Comparison of ENCODE assay signal across 8 mouse cellular contexts in the genomic region with DNA sequence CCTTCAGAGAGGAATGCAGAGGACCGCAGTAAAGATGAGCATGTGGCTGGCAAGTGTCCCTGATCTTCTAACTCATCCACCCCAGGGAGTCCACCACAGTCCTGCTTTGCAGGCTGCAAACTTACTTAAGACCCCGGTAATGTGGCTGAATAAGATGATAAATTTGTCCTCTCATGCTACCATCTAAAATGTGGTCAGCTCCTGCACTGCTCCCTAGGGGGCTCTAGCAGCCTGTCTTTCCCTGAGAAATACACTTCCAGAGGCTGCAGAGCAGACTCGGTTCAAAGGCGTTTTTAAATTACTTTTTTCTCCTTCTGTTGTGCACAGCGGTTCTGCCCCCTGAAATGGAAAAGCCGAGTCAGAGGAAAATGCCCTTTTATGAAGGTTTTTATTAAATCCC. TPM values are rescaled to one million over a fixed set of nuclear protein-coding genes. Genes with fewer than 3 reads are reported as not detected.
DNase-seq lines count a peak whose midpoint lies in the region; ATAC-seq and TF ChIP-seq lines count a peak whose summit lies in the region.

No protein-coding gene starts in this region.

- WGBS in heart, embryonic 14.5 days = 26% methylated on average over 6 of the region's 6 CpGs
- WGBS in heart, embryonic 11.5 days (ENCODE audit: insufficient replicate concordance) = 35% methylated on average over 6 of the region's 6 CpGs
- WGBS in limb, embryonic 14.5 days = 7% methylated on average over 6 of the region's 6 CpGs
- 16% methylated on average over 6 of the region's 6 CpGs for WGBS in stomach, embryonic 14.5 days

- H3K4me3 ChIP-seq in heart, embryonic 14.5 days (ENCODE audit: control insufficient read depth in 1 of 2, insufficient read depth in 1 of 2, low read depth in 1 of 2, low read length in 2 of 2) = no peak overlapping the region
- H3K4me3 ChIP-seq in heart, embryonic 11.5 days (ENCODE audit: low read depth, low read length) = no peak overlapping the region
- H3K4me3 ChIP-seq in limb, embryonic 14.5 days (replicated peaks; ENCODE audit: low read length) = no peak overlapping the region
- no peak overlapping the region for H3K4me3 ChIP-seq in stomach, embryonic 14.5 days (ENCODE audit: low read depth, low read length)

- H3K4me2 ChIP-seq in heart, embryonic 14.5 days (ENCODE audit: low read length) = 0 out of 2 replicates have a peak overlapping the region, but pooled peaks have one; percentile 3
- H3K4me2 ChIP-seq in heart, embryonic 11.5 days = no peak overlapping the region
- H3K4me2 ChIP-seq in limb, embryonic 14.5 days (replicated peaks; ENCODE audit: low read depth, low read length, severe bottlenecking) = no peak overlapping the region
- H3K4me2 ChIP-seq in stomach, embryonic 14.5 days (replicated peaks; ENCODE audit: low read depth, low read length) = no peak overlapping the region

- peaks cover 6 to 11% of the 10 kb centered on the region in 2 experiments for H3K4me1 ChIP-seq in heart, embryonic 14.5 days (ENCODE audit: control insufficient read depth in 2 of 2, insufficient read depth in 2 of 2, low read length in 2 of 2)
- H3K4me1 ChIP-seq in heart, embryonic 11.5 days (ENCODE audit: control insufficient read depth, insufficient read depth, low read length) = 0 out of 2 replicates have a peak, but pooled peaks cover 4% of the 10 kb centered on the region
- peaks cover 8% of the 10 kb centered on the region; the same call in 1 of the 2 replicates for H3K4me1 ChIP-seq in limb, embryonic 14.5 days (ENCODE audit: control insufficient read depth, insufficient read depth, low read length)
- 0 out of 2 replicates have a peak, but pooled peaks cover 5% of the 10 kb centered on the region for H3K4me1 ChIP-seq in stomach, embryonic 14.5 days (ENCODE audit: control insufficient read depth, insufficient read depth, low read length)

- TF ChIP-seq POLR2A in limb, embryonic 14.5 days (IDR thresholded peaks at IDR 0.05; ENCODE audit: borderline replicate concordance, extremely low read depth, insufficient read depth, insufficient read length) = no peak

- H3K9ac ChIP-seq in heart, embryonic 14.5 days (ENCODE audit: low read length) = no peak overlapping the region
- no peak overlapping the region for H3K9ac ChIP-seq in heart, embryonic 11.5 days (ENCODE audit: low read depth, low read length)
- no peak overlapping the region; the same call in 1 of the 2 replicates for H3K9ac ChIP-seq in limb, embryonic 14.5 days (ENCODE audit: low read depth, low read length, severe bottlenecking)
- no peak overlapping the region for H3K9ac ChIP-seq in stomach, embryonic 14.5 days (replicated peaks; ENCODE audit: low read depth, low read length)

- DNase-seq in right cerebral cortex, adult 18-20 months = peak; percentile 62
- no peak for DNase-seq in right cerebral cortex, postnatal 14 days
- DNase-seq in limb, embryonic 14.5 days (ENCODE audit: low spot score) = peak; percentile 73
- no peak for DNase-seq in cerebellum, adult 11-12 months
- DNase-seq in yolk sac, embryonic 10.5 days (ENCODE audit: low spot score) = no peak

- no peaks in the 10 kb centered on the region for H3K27me3 ChIP-seq in heart, embryonic 14.5 days (ENCODE audit: control insufficient read depth, insufficient read depth, low read length)
- H3K27me3 ChIP-seq in heart, embryonic 11.5 days (ENCODE audit: control insufficient read depth, insufficient read depth, low read length) = peaks cover 6% of the 10 kb centered on the region; the same call in 1 of the 2 replicates
- H3K27me3 ChIP-seq in limb, embryonic 14.5 days (ENCODE audit: control insufficient read depth, insufficient read depth, low read length) = no peaks in the 10 kb centered on the region
- H3K27me3 ChIP-seq in stomach, embryonic 14.5 days (ENCODE audit: control insufficient read depth, insufficient read depth, low read length) = no peaks in the 10 kb centered on the region

- no peaks in the 10 kb centered on the region for H3K9me3 ChIP-seq in heart, embryonic 14.5 days (ENCODE audit: control insufficient read depth, low read length)
- H3K9me3 ChIP-seq in heart, embryonic 11.5 days (replicated peaks; ENCODE audit: control insufficient read depth, low read length) = no peaks in the 10 kb centered on the region
- H3K9me3 ChIP-seq in limb, embryonic 14.5 days (ENCODE audit: control insufficient read depth, low read length) = no peaks in the 10 kb centered on the region
- no peaks in the 10 kb centered on the region for H3K9me3 ChIP-seq in stomach, embryonic 14.5 days (ENCODE audit: control insufficient read depth, low read depth, low read length)

- H3K36me3 ChIP-seq in heart, embryonic 14.5 days (ENCODE audit: control insufficient read depth, insufficient read depth, low read length) = no peaks in the 10 kb centered on the region
- H3K36me3 ChIP-seq in heart, embryonic 11.5 days (ENCODE audit: control insufficient read depth, insufficient read depth, low read length) = no peaks in the 10 kb centered on the region
- no peaks in the 10 kb centered on the region for H3K36me3 ChIP-seq in limb, embryonic 14.5 days (ENCODE audit: control insufficient read depth, insufficient read depth, low read length)
- no peaks in the 10 kb centered on the region for H3K36me3 ChIP-seq in stomach, embryonic 14.5 days (ENCODE audit: control insufficient read depth, insufficient read depth, low read length)

- H3K27ac ChIP-seq in heart, embryonic 14.5 days (replicated peaks in 1 of 2; ENCODE audit: control insufficient read depth in 1 of 2, insufficient read depth in 1 of 2, low read depth in 2 of 2, low read length in 2 of 2) = no peak overlapping the region
- no peak overlapping the region for H3K27ac ChIP-seq in heart, embryonic 11.5 days (ENCODE audit: low read depth, low read length)
- peak overlapping the region; percentile 26; the same call in 1 of the 2 replicates for H3K27ac ChIP-seq in limb, embryonic 14.5 days (replicated peaks; ENCODE audit: low read depth, low read length)
- H3K27ac ChIP-seq in stomach, embryonic 14.5 days (ENCODE audit: low read length) = no peak overlapping the region

- no peak for ATAC-seq in heart, embryonic 14.5 days (ENCODE audit: insufficient number of reproducible peaks, insufficient read depth, low FRiP score, low read depth)
- no peak for ATAC-seq in heart, embryonic 11.5 days (replicated peaks; ENCODE audit: insufficient number of reproducible peaks, low FRiP score, low TSS enrichment)
- ATAC-seq in limb, embryonic 14.5 days (ENCODE audit: low FRiP score, low read depth) = peak; percentile 21; the same call in 1 of the 2 replicates
- peak; percentile 47; the same call in 1 of the 2 replicates for ATAC-seq in stomach, embryonic 14.5 days (ENCODE audit: insufficient number of reproducible peaks, insufficient read depth, low FRiP score, low read depth)

RNA-seq across cellular contexts. Expression of gene 1700001L19Rik, which starts 4.0 kb away (rescaled TPM):
- polyA plus RNA-seq in heart, embryonic 14.5 days (2014; fragmentation: Nextera tagmentation; extraction: Ambion mirVana) = 0.28 and 0.61 TPM in 2 replicates
- polyA plus RNA-seq in heart, embryonic 11.5 days (2014; fragmentation: Nextera tagmentation; extraction: Ambion mirVana) = 0.39 and 0.58 TPM in 2 replicates
- polyA plus RNA-seq in limb, embryonic 14.5 days (2012; rRNA removed) = 0.15 and 0.28 TPM in 2 replicates
- polyA plus RNA-seq in limb, embryonic 14.5 days (2014; fragmentation: Nextera tagmentation; extraction: Ambion mirVana) = 0.29 and 0.70 TPM in 2 replicates
- polyA plus RNA-seq in stomach, embryonic 14.5 days (2014; fragmentation: Nextera tagmentation; extraction: Ambion mirVana) = 0.33 and 0.56 TPM in 2 replicates

RNA-seq across cellular contexts. Expression of gene Fastkd3, which starts 19.1 kb away (rescaled TPM):
- 17.9 and 18.8 TPM in 2 replicates for polyA plus RNA-seq in heart, embryonic 14.5 days (2014; fragmentation: Nextera tagmentation; extraction: Ambion mirVana)
- 22.3 and 24.9 TPM in 2 replicates for polyA plus RNA-seq in heart, embryonic 11.5 days (2014; fragmentation: Nextera tagmentation; extraction: Ambion mirVana)
- 31.1 and 33.9 TPM in 2 replicates for polyA plus RNA-seq in limb, embryonic 14.5 days (2012; rRNA removed)
- polyA plus RNA-seq in limb, embryonic 14.5 days (2014; fragmentation: Nextera tagmentation; extraction: Ambion mirVana) = 30.3 and 32.6 TPM in 2 replicates
- 33.2 and 33.3 TPM in 2 replicates for polyA plus RNA-seq in stomach, embryonic 14.5 days (2014; fragmentation: Nextera tagmentation; extraction: Ambion mirVana)

RNA-seq across cellular contexts. Expression of gene Mtrr, which starts 19.2 kb away (rescaled TPM):
- polyA plus RNA-seq in heart, embryonic 14.5 days (2014; fragmentation: Nextera tagmentation; extraction: Ambion mirVana) = 22.3 and 24.9 TPM in 2 replicates
- polyA plus RNA-seq in heart, embryonic 11.5 days (2014; fragmentation: Nextera tagmentation; extraction: Ambion mirVana) = 20.9 and 31.4 TPM in 2 replicates
- polyA plus RNA-seq in limb, embryonic 14.5 days (2012; rRNA removed) = 20.5 and 21.9 TPM in 2 replicates
- 15.7 and 16.9 TPM in 2 replicates for polyA plus RNA-seq in limb, embryonic 14.5 days (2014; fragmentation: Nextera tagmentation; extraction: Ambion mirVana)
- 17.9 and 19.1 TPM in 2 replicates for polyA plus RNA-seq in stomach, embryonic 14.5 days (2014; fragmentation: Nextera tagmentation; extraction: Ambion mirVana)

Comparison
In these comparisons a context has a peak if more than half of its experiments do, and no peak if none do; other contexts are left out.
1. DNase-seq: peak in right cerebral cortex, adult 18-20 months (single experiment) and limb, embryonic 14.5 days (single experiment); none in right cerebral cortex, postnatal 14 days (single experiment), cerebellum, adult 11-12 months (single experiment) and yolk sac, embryonic 10.5 days (single experiment).
2. ATAC-seq: peak in limb, embryonic 14.5 days (single experiment) and stomach, embryonic 14.5 days (single experiment); none in heart, embryonic 14.5 days (single experiment) and heart, embryonic 11.5 days (single experiment).